Mouse (Mus musculus) 3T3-L1 (cell line): ENCODE measurements around the gene Pex7.
A peak's percentile ranks its signal among the peaks of the same experiment; 100 is the strongest.

Experiments used
- DNase-seq: peaks from one replicate; pipeline ENCODE4 v3.0.0-alpha.2; 2015; ENCODE audit warnings: low read depth, low spot score

The Pex7 gene

DNA sequence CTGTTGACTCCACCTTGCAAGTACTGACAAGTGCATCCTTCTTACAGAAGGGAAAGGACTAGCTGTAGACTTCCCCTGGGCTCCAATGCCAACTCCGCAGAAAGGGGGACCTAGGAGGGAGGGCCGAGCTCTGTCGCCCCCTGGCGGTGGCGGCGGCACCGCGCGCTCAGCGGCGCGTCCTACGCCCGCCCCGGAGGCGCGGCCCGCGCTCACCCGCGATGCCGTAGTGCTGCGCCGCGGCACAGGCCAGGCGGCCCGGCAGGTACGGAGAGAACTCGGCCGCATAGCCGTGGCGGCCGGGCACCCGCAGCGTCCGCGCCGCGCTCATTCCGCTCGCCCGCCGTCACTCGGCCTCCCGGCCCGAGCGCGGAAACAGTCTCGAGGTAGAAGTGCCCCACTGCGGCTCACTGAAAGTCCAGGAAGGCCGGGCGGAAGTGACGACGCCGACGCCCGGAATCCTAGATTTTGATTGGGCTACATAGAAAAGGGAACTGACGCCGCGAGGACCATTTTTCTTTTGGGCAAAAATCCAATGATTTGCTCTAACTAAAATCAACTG lies at the start of gene Pex7:
TSS of gene Pex7 (minus strand) at position 444 of the 559 bp plus-strand sequence.
- peak; percentile 94 for DNase-seq

DNA sequence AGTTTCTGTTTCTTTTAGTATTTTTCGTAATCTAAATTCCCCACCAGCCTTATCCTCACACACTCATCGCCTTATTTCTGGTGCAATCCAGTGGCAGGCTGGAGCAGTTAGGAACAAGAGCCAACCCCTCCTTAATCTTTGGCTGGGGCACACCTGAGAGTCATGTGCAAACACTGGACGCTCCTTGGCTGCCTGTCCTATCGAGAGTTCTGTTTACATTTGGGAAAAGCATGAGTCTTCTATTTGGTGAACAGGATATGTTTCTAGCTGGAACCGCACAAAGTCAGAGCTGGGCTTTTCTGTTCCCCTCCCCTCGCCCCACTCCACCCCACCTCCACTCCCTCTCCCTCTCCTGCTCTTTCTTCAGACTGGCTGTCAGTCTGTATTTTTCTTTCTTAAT lies 49.3 kb upstream of the Pex7 start:
- no peak for DNase-seq

DNA sequence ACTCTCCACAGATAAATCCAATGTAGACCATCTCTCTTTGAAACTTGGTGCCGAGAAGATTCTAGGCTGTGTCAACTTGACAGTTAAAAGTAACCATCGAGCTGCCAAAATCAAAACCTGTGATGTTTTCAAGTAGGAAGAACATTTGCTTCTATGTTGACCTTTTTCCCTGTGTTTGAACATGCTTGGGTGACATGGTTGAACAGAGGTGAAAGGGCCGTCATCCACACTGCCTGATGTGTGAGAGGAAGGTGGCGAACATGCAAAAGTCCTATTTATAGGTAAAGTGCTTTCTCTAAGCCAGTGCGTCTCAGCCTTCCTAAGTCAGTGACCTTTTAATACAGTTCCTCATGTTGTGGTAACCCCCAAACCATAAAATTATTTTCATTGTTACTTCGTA lies 48.3 kb upstream of the Pex7 start:
- DNase-seq, result no peak

DNA sequence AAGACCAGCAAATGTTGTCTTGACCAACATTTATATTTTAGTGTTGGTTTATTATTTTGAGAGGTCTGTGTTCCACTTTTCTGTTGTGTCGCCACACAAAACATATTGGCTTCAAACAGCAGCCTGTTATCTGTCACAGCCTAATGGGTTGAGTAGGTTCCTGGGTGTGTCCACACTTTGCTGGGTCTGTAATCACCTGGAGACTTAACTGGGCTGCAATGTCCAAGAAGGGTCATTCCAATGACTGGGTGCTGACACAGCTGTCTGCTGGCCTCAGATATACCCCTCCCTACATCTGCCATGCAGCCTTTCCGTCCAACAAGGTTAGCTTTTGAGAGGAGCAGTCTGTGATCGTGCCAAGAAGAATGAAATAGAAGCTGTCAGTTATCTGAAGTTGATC lies 47.1 kb upstream of the Pex7 start:
- no peak for DNase-seq

DNA sequence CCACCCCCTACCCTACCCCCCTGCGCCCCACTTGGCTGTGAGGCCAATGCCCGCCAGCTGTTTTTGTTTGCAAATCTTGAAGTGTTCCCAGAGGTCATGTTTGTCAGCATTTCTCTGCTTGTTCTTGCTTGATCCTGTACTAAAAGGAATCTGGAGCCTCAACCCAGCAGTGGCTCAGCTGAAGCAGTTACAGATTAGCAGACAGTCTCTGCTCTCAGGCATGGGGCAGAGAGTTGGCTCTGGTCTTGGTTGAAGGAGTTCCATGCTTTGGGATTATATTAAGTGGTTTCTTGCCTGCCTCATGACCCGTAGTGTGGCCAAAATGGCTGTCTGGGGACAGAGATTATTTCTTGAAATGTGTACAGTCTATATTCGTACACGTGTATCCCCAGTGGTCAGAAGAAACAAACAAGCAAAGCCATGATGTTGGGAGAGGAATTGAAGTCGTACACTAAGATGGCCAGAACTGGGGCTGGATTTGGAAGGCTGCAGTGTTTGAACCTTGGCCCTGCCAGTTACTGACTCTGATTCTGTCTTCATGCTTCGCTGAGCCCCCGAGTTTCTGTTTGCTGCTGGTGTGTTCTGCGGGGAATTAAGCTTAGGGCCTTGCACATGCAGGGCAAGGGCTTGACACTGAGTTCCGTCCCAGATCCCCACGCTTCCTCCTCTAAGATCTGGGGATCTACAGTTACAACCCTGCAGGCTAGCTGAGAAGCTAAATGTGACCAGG lies 45.7 kb upstream of the Pex7 start:
- no peak for DNase-seq

DNA sequence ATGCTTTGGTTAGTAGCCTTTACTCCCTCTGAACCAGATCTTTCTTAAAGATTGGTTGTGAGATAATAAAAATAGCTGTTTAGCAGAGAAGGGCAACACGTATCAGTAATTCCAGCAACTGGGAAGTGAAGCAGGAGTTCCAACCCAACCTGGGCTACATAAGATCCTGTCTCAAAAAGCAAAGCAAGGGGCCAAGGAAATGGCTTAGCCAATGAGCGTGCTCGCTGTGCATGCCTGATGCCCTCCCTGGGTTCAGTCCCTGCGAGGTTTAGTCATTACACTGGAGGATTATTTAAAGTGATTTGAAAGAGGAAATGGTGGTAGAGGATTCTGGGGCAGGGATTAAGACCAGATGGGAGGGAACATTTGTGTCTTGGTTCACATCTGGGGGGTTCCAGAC lies 41.6 kb upstream of the Pex7 start:
- no peak for DNase-seq

DNA sequence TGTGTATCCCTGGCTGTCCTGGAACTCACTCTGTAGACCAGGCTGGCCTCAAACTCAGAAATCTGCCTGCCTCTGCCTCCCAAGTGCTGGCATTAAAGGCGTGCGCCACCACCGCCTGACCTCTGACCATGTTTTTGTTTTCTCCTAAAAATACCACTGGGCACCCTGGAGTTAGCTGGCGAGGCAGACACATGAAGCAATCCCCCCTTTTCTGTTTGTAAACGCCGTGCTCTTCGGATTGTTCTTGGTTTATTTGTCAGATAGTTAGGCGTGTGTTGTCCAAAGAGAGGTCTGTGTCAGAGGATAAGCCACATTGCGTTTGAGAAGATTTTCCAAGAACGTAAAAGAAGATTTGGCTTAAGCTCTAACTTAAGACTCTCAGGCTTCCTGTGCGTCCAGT lies 40.9 kb upstream of the Pex7 start:
- DNase-seq, result no peak

DNA sequence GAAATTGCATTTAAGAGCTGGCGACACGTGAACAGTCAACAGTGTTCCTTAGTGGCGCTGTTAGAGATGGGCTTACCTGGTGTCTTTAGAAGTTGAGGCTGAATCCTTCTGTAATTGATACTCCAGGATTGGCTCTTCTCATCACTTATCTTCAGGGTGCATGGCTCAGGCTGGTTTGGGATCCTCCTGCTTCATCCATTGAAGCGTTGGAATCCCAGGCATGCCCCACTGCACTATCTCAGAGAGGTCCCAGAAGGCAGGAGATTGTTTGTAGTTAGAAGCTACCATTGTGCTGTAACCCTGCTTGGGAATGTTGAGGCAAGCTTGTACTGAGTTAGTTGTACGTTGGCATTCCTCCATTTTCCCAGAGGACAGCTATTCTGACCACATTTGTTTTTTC lies 40.4 kb upstream of the Pex7 start:
- no peak for DNase-seq

DNA sequence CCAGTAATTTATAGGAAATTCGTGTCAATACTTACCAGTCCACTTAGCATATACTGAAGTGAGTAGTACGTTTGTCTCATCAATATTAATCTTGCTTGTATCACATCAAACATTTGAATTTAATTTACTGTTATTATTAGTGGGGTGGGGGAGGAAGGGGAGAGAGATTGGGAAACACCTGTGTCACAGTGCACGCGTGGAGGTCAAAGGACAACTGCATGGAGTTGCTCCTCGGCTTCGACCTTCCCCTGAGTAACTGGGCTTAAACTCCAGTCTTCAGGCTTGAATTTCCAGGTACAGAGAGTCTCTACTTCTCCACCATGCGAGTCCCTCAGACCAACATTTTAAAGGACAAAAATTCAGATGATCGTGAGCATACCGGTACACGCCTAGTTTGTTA lies 40.0 kb upstream of the Pex7 start:
- no peak for DNase-seq

DNA sequence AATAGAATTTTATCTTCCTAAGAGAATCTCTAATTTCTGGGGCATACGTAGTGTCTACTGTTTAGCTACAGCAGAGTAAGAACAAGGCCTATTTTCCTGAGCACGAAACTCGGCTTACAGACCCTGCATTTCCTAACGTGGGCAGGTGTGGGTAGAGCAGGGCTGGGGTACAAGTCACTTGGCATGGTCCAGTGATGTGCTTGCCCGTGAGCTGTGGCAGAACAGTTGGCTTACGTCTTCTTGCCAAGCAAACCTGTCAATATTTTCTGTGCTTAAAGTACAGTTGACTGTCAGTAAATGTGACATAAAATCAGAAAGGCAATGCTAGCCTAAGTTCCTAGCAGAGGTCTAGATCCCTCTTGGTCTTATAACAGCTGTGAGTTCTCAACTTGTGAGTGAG lies 39.2 kb upstream of the Pex7 start:
- DNase-seq, result no peak

DNA sequence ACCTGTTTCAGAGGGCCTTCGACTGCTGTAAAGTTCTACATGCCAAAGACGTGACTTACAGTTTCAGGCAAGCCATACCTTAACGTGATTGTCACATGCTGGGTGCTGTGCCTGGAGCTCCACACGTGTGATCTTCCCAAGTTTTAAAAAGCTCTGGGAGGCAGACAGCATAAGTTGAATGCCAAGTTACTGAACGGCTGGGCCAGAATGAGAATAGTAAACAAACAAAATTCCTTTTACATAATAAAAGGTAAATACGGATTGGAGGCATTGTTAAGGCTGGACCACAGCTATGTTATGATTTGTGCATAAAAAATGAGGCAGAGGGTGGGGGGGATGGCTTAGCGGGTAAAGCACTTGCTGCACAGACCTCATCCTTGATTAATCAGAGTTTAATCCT lies 38.2 kb upstream of the Pex7 start:
- DNase-seq, result no peak

DNA sequence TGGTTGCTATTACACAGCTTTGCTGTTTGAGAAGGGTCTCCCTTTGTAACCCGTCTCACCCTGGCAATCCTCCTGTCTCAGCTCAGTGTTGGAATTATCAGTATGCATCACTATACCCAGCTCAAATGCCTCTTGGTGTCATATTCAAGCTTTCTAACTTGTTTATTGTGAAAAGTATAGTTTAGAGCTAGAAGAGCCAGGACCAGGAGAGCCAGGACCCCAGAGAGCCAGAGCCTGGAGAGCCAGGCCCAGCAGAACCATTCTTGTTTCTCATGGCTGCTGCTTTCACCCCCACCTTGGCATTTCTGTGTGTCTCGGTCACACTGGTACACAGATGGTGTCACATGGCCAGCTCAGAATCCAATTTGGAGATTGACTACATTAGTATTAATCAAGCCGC lies 35.1 kb upstream of the Pex7 start:
- no peak for DNase-seq

DNA sequence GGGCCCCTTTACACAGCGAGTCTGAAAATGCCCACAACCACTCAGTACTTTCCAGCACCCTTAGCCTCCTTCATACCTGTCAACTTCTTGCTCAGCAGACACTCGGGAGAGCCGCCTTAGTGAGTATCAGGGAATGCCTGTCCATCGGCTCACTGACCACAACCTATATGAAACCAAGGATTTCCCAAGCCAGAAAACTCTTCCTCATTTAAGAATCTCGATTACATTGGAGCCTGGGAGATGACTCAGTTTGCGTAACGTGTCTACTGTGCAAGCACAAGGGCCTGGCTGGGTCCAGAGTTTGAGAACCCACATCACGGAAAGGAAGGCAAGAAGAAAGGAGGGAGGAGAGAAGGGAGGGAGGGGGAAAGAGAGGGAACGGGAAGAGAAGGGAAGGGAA lies 34.4 kb upstream of the Pex7 start:
- peak; percentile 52 for DNase-seq

DNA sequence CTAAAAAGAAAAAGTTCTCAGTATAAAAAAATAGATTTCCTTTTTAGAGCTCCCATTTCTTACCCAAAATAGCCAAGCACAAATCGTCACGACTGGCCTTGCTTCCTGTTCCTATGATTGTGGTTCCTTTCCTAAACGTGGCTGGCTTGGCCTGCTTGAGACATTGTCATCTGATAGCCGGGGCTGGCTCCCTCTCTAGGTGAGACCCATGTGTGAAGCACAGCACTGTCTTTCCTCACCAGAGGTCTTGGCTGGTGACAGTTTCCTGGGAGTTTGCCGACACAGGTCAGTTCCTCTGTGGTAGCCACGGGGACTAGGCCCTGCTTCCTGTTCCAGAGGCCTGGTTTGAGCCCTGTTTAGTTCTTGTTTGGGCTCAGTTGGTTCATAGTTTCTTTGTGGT lies 33.6 kb upstream of the Pex7 start:
- DNase-seq, result no peak

DNA sequence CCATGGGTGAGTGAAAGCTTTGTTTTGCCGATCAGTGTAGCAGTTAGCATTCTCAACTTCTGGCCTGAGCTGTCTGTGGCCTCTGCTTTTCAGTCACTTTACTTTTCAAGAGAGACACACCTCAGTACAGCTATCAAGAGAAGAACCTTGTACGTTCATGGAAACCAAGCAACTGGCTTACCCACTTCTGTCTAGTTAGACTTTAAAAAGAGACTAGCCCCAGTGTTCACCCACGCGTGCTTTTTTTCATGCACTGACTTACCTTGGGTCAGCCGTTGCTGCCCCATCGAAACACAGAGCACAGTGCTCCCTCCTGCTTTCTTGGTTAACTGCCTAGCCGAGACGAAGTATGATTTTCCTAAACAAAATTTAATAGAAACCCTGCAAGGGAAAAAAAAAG lies 33.1 kb upstream of the Pex7 start:
- no peak for DNase-seq

DNA sequence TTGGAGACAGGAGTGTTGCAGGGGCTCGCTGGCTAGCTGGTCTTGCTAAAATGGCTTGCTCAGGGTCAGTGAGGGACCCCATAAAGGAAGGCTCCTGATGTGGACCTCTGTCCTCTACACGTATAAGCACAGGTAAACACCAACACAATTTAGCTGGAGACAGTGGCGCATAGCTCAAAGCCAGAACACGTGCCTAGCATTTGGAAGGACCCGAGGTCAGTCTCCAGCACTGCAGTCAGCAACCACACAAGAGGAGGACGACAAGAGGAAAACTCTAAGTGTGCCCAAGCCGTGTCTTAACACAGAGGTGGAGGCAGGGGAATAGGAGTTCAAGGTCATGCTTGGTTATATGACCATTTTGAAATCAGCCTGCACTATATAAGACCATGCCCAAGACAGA lies 32.6 kb upstream of the Pex7 start:
- DNase-seq, result no peak

DNA sequence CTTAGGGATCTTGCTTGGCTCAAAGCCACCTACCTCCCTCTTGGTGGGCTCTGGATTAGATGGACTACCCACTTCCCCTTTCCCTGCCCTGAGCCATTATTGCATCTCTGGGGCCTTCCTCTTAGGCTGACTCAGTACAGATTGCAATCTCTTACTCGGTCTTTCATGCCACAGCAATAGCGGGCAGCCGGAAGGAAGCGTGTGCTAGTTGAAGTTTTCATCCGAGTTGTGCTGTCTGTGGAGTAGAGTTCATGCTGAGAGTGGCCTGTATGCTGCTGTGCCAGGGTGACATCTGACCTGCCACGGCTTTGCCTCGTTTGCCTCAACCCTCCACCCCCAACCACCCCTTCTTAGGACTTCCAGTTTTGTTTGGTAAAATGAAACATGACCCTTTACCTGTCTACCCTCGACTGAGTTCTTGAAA lies 31.8 kb upstream of the Pex7 start:
- DNase-seq, result no peak

DNA sequence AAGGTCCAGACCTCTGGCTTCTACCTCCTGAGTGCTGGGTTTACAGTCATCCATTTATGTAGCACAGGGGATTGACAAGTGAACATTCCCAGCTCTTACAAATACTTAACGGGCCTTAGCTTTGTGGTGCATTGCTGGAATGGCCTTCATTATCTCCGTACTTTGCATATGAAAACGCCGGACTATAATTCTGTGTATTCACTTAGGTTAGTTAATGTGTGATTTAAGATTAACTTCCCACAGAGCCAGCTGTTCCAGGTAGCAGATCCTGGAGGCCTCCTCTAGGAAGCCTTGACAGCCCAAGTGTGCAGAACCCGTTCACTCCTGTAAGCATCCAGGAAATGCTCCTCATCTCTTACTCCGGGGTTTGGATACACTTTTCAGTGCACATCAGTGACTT lies 31.2 kb upstream of the Pex7 start:
- no peak for DNase-seq

DNA sequence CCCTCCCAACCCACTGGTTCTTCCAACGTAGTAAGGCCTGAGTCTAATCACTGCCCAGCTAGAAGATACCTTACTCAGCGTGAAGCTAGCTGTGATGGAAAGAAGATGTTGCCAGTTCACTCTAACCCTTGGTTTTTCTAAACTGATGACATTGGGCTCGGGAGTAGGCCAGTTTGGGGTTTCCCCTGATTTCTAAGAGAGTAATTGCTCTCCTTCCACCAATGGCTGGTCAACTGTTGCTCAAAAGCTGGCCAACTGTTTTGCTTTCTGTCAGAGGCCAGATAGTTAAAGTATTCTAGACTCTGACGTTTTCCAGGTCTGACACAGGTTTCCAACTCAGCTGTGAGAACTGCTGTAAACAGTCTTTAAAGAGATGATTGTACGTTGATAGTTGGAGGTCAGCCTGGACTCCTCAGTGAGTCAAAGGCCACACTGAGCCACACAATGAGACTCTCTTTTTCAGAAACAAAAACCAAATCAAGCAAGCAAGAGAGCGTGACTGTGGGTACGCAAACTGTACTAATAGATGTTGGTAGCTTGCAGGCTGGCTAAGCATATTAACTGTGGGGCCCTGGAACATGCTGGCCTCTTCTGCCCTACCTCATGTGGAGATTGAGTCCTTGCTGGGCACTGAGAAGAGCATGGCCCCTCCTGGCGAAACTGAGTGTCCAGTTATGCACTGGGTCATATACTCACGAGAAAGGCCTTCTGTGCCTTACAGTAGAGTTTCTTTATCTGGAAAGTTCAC lies 29.6 kb upstream of the Pex7 start:
- no peak for DNase-seq

DNA sequence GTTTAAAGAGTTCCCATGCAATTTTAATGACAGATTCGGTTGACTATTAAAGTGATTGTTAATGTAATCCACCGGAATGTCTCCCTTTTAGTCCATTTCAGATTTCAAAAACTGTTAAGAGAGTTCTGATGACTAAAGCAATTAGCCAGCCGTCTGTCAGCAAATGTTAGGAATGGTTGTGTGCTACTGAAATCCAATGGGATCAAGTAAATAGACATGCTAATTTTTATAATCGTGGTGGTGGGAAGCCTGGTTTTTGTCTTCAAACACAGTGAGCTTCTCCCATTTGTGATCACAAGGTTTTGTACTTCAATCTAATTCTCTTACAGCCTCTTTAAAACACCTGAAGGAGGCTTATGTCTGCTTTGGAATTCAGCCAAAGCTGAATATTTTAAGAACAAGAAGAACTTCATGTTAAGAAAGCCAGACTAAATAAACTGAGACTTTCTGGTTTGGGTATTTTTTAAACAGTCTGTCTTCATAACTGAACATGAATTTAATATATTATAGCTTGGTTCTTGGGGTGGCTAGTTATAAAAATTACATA lies 28.4 kb upstream of the Pex7 start:
- no peak for DNase-seq

DNA sequence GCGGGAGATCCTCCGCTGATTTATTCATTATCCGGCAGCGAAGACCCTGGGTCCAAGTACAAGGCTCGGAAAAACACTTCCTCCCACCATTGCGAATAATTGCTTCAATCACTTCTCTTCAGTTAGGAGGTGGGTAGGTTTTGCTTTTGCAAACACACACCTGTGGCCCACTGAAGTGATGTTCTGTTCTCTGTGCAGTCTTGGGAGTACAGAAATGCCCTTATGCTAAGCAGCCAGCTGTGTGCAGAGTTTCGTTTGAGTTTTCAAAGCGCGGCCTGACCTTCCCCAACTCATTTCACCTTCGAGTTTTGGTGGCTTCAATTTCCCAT lies 27.8 kb upstream of the Pex7 start:
- DNase-seq, result no peak

DNA sequence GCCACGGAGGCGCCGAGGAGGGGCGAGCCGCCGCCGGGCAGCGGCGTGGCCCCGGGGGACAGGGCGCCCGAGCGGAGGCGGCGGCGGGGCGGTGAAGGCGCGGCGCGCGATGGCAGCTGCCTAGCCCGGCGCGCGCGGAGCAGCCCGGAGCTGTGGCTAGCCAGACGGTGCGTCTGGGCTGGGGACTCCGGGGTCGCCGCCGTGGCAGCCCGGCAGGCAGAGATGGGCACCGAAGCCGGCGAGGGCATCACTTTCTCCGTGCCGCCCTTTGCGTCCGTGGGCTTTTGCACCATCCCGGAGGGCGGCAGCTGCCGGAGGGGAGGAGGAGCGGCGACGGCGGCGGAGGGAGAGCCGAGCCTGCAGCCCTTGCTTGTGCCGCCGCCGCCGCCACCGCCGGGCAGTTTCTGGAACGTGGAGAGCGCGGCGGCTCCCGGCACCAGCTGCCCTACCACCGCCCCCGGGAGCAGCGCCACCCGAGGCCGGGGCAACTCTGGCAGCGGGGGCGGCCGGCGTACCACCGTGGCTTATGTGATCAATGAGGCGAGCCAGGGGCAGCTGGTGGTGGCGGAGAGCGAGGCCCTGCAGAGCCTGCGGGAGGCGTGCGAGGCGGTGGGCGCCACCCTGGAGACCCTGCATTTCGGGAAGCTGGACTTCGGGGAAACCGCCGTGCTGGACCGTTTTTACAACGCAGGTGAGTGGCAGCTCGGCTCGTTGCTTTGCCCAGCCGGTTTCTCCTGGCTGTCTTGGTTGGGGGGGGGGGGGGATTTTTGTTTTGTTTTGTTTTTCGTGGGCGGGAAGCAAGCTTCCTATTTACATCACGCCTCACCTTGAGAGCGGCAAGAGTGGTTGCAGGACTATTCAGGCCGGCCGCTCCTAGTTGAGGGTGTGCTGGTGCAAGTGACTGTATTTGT lies 27.1 kb upstream of the Pex7 start, which contains the start of gene Map3k5:
TSS of gene Map3k5 (plus strand) at position 89 of the 911 bp plus-strand sequence.
- DNase-seq, result no peak
